9 mouse cellular contexts compared by ENCODE assay signal in the genomic region with DNA sequence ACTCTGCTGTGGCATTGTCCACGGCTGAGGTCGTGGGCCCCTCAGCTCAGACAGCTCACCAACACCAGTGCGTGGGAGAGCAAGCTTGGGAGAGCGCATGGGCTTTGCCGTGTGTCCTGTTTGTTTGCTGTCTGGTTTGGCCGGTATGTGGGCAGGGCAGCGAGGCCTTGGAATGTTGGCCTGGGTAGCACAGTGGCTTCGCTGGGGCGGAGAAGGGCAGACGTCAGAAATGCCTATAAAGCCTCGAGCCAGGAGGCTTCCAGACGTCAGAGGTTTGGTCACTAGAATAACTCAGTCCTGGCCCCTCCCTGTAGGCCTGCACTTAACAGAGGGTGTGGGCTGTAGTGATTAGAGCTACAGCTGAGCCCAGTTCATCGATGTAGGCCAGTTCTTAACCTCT. TPM values are rescaled to one million over a fixed set of nuclear protein-coding genes. Genes with fewer than 3 reads are reported as not detected.
A peak's percentile ranks its signal among the peaks of the same experiment; 100 is the strongest.
DNase-seq lines count a peak whose midpoint lies in the region; ATAC-seq and TF ChIP-seq lines count a peak whose summit lies in the region.
"Had no signal": no experiment of that assay in that cellular context is flagged by ENCODE, and none has a peak within 500 bp of the region (broad histone marks: within the 10 kb centered on the region; RNA-seq: fewer than 3 reads in every experiment).

No protein-coding gene starts in this region.

- no peak overlapping the region for H3K4me2 ChIP-seq in neural tube, embryonic 13.5 days
- H3K4me2 ChIP-seq in heart, postnatal 0 days (ENCODE audit: low read depth, low read length): no peak overlapping the region
- no peak overlapping the region for H3K4me2 ChIP-seq in stomach, postnatal 0 days (replicated peaks; ENCODE audit: low read depth)

- H3K9ac ChIP-seq in neural tube, embryonic 13.5 days: 0 out of 2 replicates have a peak overlapping the region, but pooled peaks have one; percentile 5
- no peak overlapping the region for H3K9ac ChIP-seq in heart, postnatal 0 days (replicated peaks; ENCODE audit: low read depth, low read length)
- H3K9ac ChIP-seq in stomach, postnatal 0 days (ENCODE audit: low read length): no peak overlapping the region

- no peak overlapping the region for H3K4me3 ChIP-seq in neural tube, embryonic 13.5 days
- H3K4me3 ChIP-seq in heart, postnatal 0 days (ENCODE audit: low read depth, low read length): no peak overlapping the region
- no peak overlapping the region for H3K4me3 ChIP-seq in stomach, postnatal 0 days (ENCODE audit: low read depth, low read length)

- peaks cover 23% of the 10 kb centered on the region for H3K4me1 ChIP-seq in neural tube, embryonic 13.5 days (replicated peaks)
- H3K4me1 ChIP-seq in heart, postnatal 0 days (ENCODE audit: control insufficient read depth, insufficient read depth): no peaks in the 10 kb centered on the region
- no peaks in the 10 kb centered on the region for H3K4me1 ChIP-seq in stomach, postnatal 0 days (replicated peaks; ENCODE audit: control insufficient read depth, insufficient read depth)

- no peaks in the 10 kb centered on the region for H3K36me3 ChIP-seq in neural tube, embryonic 13.5 days
- no peaks in the 10 kb centered on the region for H3K36me3 ChIP-seq in heart, postnatal 0 days (replicated peaks; ENCODE audit: control insufficient read depth, insufficient read depth, low read length)
- no peaks in the 10 kb centered on the region for H3K36me3 ChIP-seq in stomach, postnatal 0 days (ENCODE audit: control insufficient read depth, insufficient read depth, low read length)

- H3K27me3 ChIP-seq in neural tube, embryonic 13.5 days: 0 out of 2 replicates have a peak, but pooled peaks cover 4% of the 10 kb centered on the region
- H3K27me3 ChIP-seq in heart, postnatal 0 days (ENCODE audit: control insufficient read depth, insufficient read depth, low read length): peaks cover 18% of the 10 kb centered on the region; the same call in 1 of the 2 replicates
- H3K27me3 ChIP-seq in stomach, postnatal 0 days (ENCODE audit: control insufficient read depth, insufficient read depth, low read length): no peaks in the 10 kb centered on the region; the same call in 1 of the 2 replicates

- H3K9me3 ChIP-seq in neural tube, embryonic 13.5 days: no peaks in the 10 kb centered on the region
- no peaks in the 10 kb centered on the region for H3K9me3 ChIP-seq in heart, postnatal 0 days (replicated peaks; ENCODE audit: control insufficient read depth, low read length)
- H3K9me3 ChIP-seq in stomach, postnatal 0 days (ENCODE audit: control insufficient read depth, low read length): no peaks in the 10 kb centered on the region

- TF ChIP-seq CTCF in heart, postnatal 0 days (IDR thresholded peaks at IDR 0.05; ENCODE audit: low read depth): no peak
- no peak for TF ChIP-seq CTCF in stomach, postnatal 0 days (IDR thresholded peaks at IDR 0.05; ENCODE audit: low read depth)

- no peak for TF ChIP-seq EP300 in heart, postnatal 0 days (IDR thresholded peaks at IDR 0.05; ENCODE audit: low read depth)
- TF ChIP-seq EP300 in stomach, postnatal 0 days (optimal IDR thresholded peaks at IDR 0.05): no peak

- WGBS in neural tube, embryonic 13.5 days: 59% methylated on average over 13 of the region's 13 CpGs
- WGBS in heart, postnatal 0 days: 25% methylated on average over 13 of the region's 13 CpGs
- 34% methylated on average over 13 of the region's 13 CpGs for WGBS in stomach, postnatal 0 days

- no peak for ATAC-seq in neural tube, embryonic 13.5 days (ENCODE audit: low read depth)
- peak; percentile 68 for ATAC-seq in heart, postnatal 0 days (ENCODE audit: insufficient read depth, low read depth)
- ATAC-seq in stomach, postnatal 0 days (ENCODE audit: low FRiP score, low TSS enrichment): peak; percentile 88
- no peak for ATAC-seq in erythroid progenitor cell, adult 5-6 weeks (replicated peaks; ENCODE audit: low FRiP score, poor library complexity, severe bottlenecking)

- H3K27ac ChIP-seq in neural tube, embryonic 13.5 days (replicated peaks): no peak overlapping the region
- H3K27ac ChIP-seq in heart, postnatal 0 days (ENCODE audit: low read depth): no peak overlapping the region
- H3K27ac ChIP-seq in stomach, postnatal 0 days (replicated peaks): no peak overlapping the region

- DNase-seq in neural tube, embryonic 10.5 days (ENCODE audit: extremely low spot score, low spot score): no peak
- DNase-seq in heart, postnatal 0 days (ENCODE audit: low spot score): peak; percentile 14
- DNase-seq in kidney, postnatal 4 days: peak; percentile 55 to 74
- peak; percentile 66 for DNase-seq in stomach, postnatal 0 days (ENCODE audit: low spot score)
- no peak for DNase-seq in cerebellum, adult 18-20 months
- DNase-seq in right cerebral cortex, postnatal 4 days: no peak
- DNase-seq: cerebellum, adult 2 months had no signal

RNA-seq across cellular contexts. Expression of a gene that starts 33.9 kb away (rescaled TPM):
- 2.7 and 3.7 TPM in 2 replicates for polyA plus RNA-seq in neural tube, embryonic 13.5 days (2015; fragmentation: Nextera tagmentation; extraction: Ambion mirVana)
- total RNA-seq in heart, postnatal 0 days (2014; rRNA removed; ENCODE audit: low replicate concordance): not detected in 2 replicates
- 0.11 TPM in 1 of 2 replicates, not detected in the other for polyA plus RNA-seq in heart, postnatal 0 days (2015; fragmentation: Nextera tagmentation; extraction: Ambion mirVana)
- 0.47 and 0.74 TPM in 2 replicates for polyA plus RNA-seq in stomach, postnatal 0 days (2015; fragmentation: Nextera tagmentation; extraction: Ambion mirVana)
- total RNA-seq in erythroid progenitor cell, adult 5-6 weeks (2015; ENCODE audit: low replicate concordance): not detected in 2 replicates
- 0.13 TPM in 1 of 2 replicates, not detected in the other for total RNA-seq in erythroid progenitor cell, adult 5-6 weeks (2017; ENCODE audit: low replicate concordance)

Comparison
In these comparisons a context has a peak if more than half of its experiments do, and no peak if none do; other contexts are left out.
1. ATAC-seq: peak in heart, postnatal 0 days (single experiment) and stomach, postnatal 0 days (single experiment); none in neural tube, embryonic 13.5 days (single experiment) and erythroid progenitor cell, adult 5-6 weeks (single experiment).
2. DNase-seq: peak in heart, postnatal 0 days (single experiment), kidney, postnatal 4 days (2 of 2) and stomach, postnatal 0 days (single experiment); none in neural tube, embryonic 10.5 days (single experiment), cerebellum, adult 18-20 months (0 of 2) and right cerebral cortex, postnatal 4 days (single experiment).